Mouse (Mus musculus): ENCODE measurements around the gene Hdac9. TPM values are rescaled to one million over a fixed set of nuclear protein-coding genes. Genes with fewer than 3 reads are reported as not detected.

The Hdac9 gene
- polyA plus RNA-seq (2015; fragmentation: Nextera tagmentation; extraction: Ambion mirVana): 1.4 and 1.6 TPM in 2 replicates

- 41% methylated on average over 1 of the region's 1 CpGs for WGBS (ENCODE audit: insufficient replicate concordance)
- Histone ChIP-seq H3K9ac (ENCODE audit: low read depth, low read length) (no peak within 1 kb of the TSS), H3K27me3 (ENCODE audit: control insufficient read depth, insufficient read depth, low read depth, low read length) (no peaks in the 10 kb centered on the region), H3K4me1 (ENCODE audit: control insufficient read depth, low read depth, low read length) (no peaks in the 10 kb centered on the region), H3K36me3 (ENCODE audit: control insufficient read depth, insufficient read depth) (no peaks in the 10 kb centered on the region), H3K27ac (ENCODE audit: low read length) (no peak within 1 kb of the TSS), H3K4me2 (ENCODE audit: low read depth, low read length) (no peak within 1 kb of the TSS), H3K4me3 (ENCODE audit: low read depth, low read length) (no peak within 1 kb of the TSS), H3K9me3 (replicated peaks; ENCODE audit: control insufficient read depth, low read length) (no peaks in the 10 kb centered on the region)
- no peak for ATAC-seq (ENCODE audit: low read depth)
These were observed at the start of gene Hdac9 for GRCm38 (mm10) chr12:34916995-34917394. Hdac9 (minus strand) TSS chr12:34917095.

- ATAC-seq (ENCODE audit: low read depth): no peak
- Histone ChIP-seq H3K9ac (ENCODE audit: low read depth, low read length) (no peak overlapping the region), H3K4me3 (ENCODE audit: low read depth, low read length) (no peak overlapping the region), H3K27me3 (ENCODE audit: control insufficient read depth, insufficient read depth, low read depth, low read length) (no peaks in the 10 kb centered on the region), H3K4me1 (ENCODE audit: control insufficient read depth, low read depth, low read length) (no peaks in the 10 kb centered on the region), H3K9me3 (replicated peaks; ENCODE audit: control insufficient read depth, low read length) (no peaks in the 10 kb centered on the region), H3K4me2 (ENCODE audit: low read depth, low read length) (no peak overlapping the region), H3K36me3 (ENCODE audit: control insufficient read depth, insufficient read depth) (no peaks in the 10 kb centered on the region), H3K27ac (ENCODE audit: low read length) (no peak overlapping the region)
- WGBS (ENCODE audit: insufficient replicate concordance): 53% methylated on average over 6 of the region's 6 CpGs
These were observed 32.3 kb upstream of the Hdac9 start for GRCm38 (mm10) chr12:34949066-34949706.

GRCm38 (mm10) chr12:34937918-34938317, 21.0 kb upstream of the Hdac9 start:
- Histone ChIP-seq H3K27me3 (ENCODE audit: control insufficient read depth, insufficient read depth, low read depth, low read length) (no peaks in the 10 kb centered on the region), H3K36me3 (ENCODE audit: control insufficient read depth, insufficient read depth) (no peaks in the 10 kb centered on the region), H3K9me3 (replicated peaks; ENCODE audit: control insufficient read depth, low read length) (no peaks in the 10 kb centered on the region), H3K9ac (ENCODE audit: low read depth, low read length) (no peak overlapping the region), H3K4me2 (ENCODE audit: low read depth, low read length) (no peak overlapping the region), H3K27ac (ENCODE audit: low read length) (no peak overlapping the region), H3K4me1 (ENCODE audit: control insufficient read depth, low read depth, low read length) (no peaks in the 10 kb centered on the region), H3K4me3 (ENCODE audit: low read depth, low read length) (no peak overlapping the region)
- WGBS (ENCODE audit: insufficient replicate concordance): 63% methylated on average over 1 of the region's 1 CpGs
- ATAC-seq (ENCODE audit: low read depth): no peak

GRCm38 (mm10) chr12:34908008-34908407, 8.9 kb downstream of the Hdac9 start:
- Histone ChIP-seq H3K36me3 (ENCODE audit: control insufficient read depth, insufficient read depth) (no peaks in the 10 kb centered on the region), H3K4me2 (ENCODE audit: low read depth, low read length) (no peak overlapping the region), H3K4me1 (ENCODE audit: control insufficient read depth, low read depth, low read length) (no peaks in the 10 kb centered on the region), H3K9me3 (replicated peaks; ENCODE audit: control insufficient read depth, low read length) (no peaks in the 10 kb centered on the region), H3K27ac (ENCODE audit: low read length) (no peak overlapping the region), H3K4me3 (ENCODE audit: low read depth, low read length) (no peak overlapping the region), H3K9ac (ENCODE audit: low read depth, low read length) (no peak overlapping the region), H3K27me3 (ENCODE audit: control insufficient read depth, insufficient read depth, low read depth, low read length) (peaks cover 28% of the 10 kb centered on the region)
- 59% methylated on average over 2 of the region's 2 CpGs for WGBS (ENCODE audit: insufficient replicate concordance)
- no peak for ATAC-seq (ENCODE audit: low read depth)

GRCm38 (mm10) chr12:34907506-34907850, 9.4 kb downstream of the Hdac9 start:
- H3K4me2 ChIP-seq (ENCODE audit: low read depth, low read length): peak overlapping the region; percentile 57
- ATAC-seq (ENCODE audit: low read depth): no peak
- no peaks in the 10 kb centered on the region for H3K9me3 ChIP-seq (replicated peaks; ENCODE audit: control insufficient read depth, low read length)
- no peak overlapping the region; the same call in 1 of the 2 replicates for H3K9ac ChIP-seq (ENCODE audit: low read depth, low read length)
- no peaks in the 10 kb centered on the region for H3K4me1 ChIP-seq (ENCODE audit: control insufficient read depth, low read depth, low read length)
- H3K27me3 ChIP-seq (ENCODE audit: control insufficient read depth, insufficient read depth, low read depth, low read length): peaks cover 28% of the 10 kb centered on the region
- peak overlapping the region; percentile 54 for H3K4me3 ChIP-seq (ENCODE audit: low read depth, low read length)
- no peak overlapping the region for H3K27ac ChIP-seq (ENCODE audit: low read length)
- H3K36me3 ChIP-seq (ENCODE audit: control insufficient read depth, insufficient read depth): no peaks in the 10 kb centered on the region
- 2% methylated on average over 10 of the region's 10 CpGs for WGBS (ENCODE audit: insufficient replicate concordance)

GRCm38 (mm10) chr12:34906704-34907505, 10.0 kb downstream of the Hdac9 start:
- Histone ChIP-seq H3K4me2 (ENCODE audit: low read depth, low read length) (peak overlapping the region; percentile 57), H3K27ac (ENCODE audit: low read length) (no peak overlapping the region), H3K27me3 (ENCODE audit: control insufficient read depth, insufficient read depth, low read depth, low read length) (peaks cover 28% of the 10 kb centered on the region), H3K36me3 (ENCODE audit: control insufficient read depth, insufficient read depth) (no peaks in the 10 kb centered on the region), H3K4me3 (ENCODE audit: low read depth, low read length) (peak overlapping the region; percentile 54), H3K4me1 (ENCODE audit: control insufficient read depth, low read depth, low read length) (no peaks in the 10 kb centered on the region), H3K9ac (ENCODE audit: low read depth, low read length) (no peak overlapping the region; the same call in 1 of the 2 replicates), H3K9me3 (replicated peaks; ENCODE audit: control insufficient read depth, low read length) (no peaks in the 10 kb centered on the region)
- no peak for ATAC-seq (ENCODE audit: low read depth)
- 1% methylated on average over 69 of the region's 107 CpGs for WGBS (ENCODE audit: insufficient replicate concordance)

- Histone ChIP-seq H3K4me1 (ENCODE audit: control insufficient read depth, low read depth, low read length) (no peaks in the 10 kb centered on the region), H3K36me3 (ENCODE audit: control insufficient read depth, insufficient read depth) (no peaks in the 10 kb centered on the region), H3K27ac (ENCODE audit: low read length) (no peak overlapping the region), H3K9me3 (replicated peaks; ENCODE audit: control insufficient read depth, low read length) (no peaks in the 10 kb centered on the region), H3K4me3 (ENCODE audit: low read depth, low read length) (peak overlapping the region; percentile 54), H3K9ac (ENCODE audit: low read depth, low read length) (no peak overlapping the region), H3K4me2 (ENCODE audit: low read depth, low read length) (peak overlapping the region; percentile 57), H3K27me3 (ENCODE audit: control insufficient read depth, insufficient read depth, low read depth, low read length) (peaks cover 28% of the 10 kb centered on the region)
- no peak for ATAC-seq (ENCODE audit: low read depth)
- under 1% methylated on average over 10 of the region's 10 CpGs for WGBS (ENCODE audit: insufficient replicate concordance)
These were observed 10.6 kb downstream of the Hdac9 start for GRCm38 (mm10) chr12:34906376-34906703.

- H3K27me3 ChIP-seq (ENCODE audit: control insufficient read depth, insufficient read depth, low read depth, low read length): peaks cover 4% of the 10 kb centered on the region; the same call in 1 of the 2 replicates
- H3K27ac ChIP-seq (ENCODE audit: low read length): no peak overlapping the region
- H3K4me3 ChIP-seq (ENCODE audit: low read depth, low read length): no peak overlapping the region
- H3K36me3 ChIP-seq (ENCODE audit: control insufficient read depth, insufficient read depth): no peaks in the 10 kb centered on the region
- no peak overlapping the region for H3K4me2 ChIP-seq (ENCODE audit: low read depth, low read length)
- WGBS (ENCODE audit: insufficient replicate concordance): 67% methylated on average over 8 of the region's 8 CpGs
- no peaks in the 10 kb centered on the region for H3K4me1 ChIP-seq (ENCODE audit: control insufficient read depth, low read depth, low read length)
- H3K9ac ChIP-seq (ENCODE audit: low read depth, low read length): no peak overlapping the region
- H3K9me3 ChIP-seq (replicated peaks; ENCODE audit: control insufficient read depth, low read length): no peaks in the 10 kb centered on the region
- no peak for ATAC-seq (ENCODE audit: low read depth)
These were observed 16.7 kb downstream of the Hdac9 start for GRCm38 (mm10) chr12:34900241-34900640.

- no peak overlapping the region for H3K4me2 ChIP-seq (ENCODE audit: low read depth, low read length)
- WGBS (ENCODE audit: insufficient replicate concordance): 46% methylated on average over 5 of the region's 5 CpGs
- ATAC-seq (ENCODE audit: low read depth): no peak
- H3K36me3 ChIP-seq (ENCODE audit: control insufficient read depth, insufficient read depth): no peaks in the 10 kb centered on the region
- H3K27ac ChIP-seq (ENCODE audit: low read length): no peak overlapping the region
- H3K9ac ChIP-seq (ENCODE audit: low read depth, low read length): no peak overlapping the region
- no peaks in the 10 kb centered on the region for H3K4me1 ChIP-seq (ENCODE audit: control insufficient read depth, low read depth, low read length)
- no peak overlapping the region for H3K4me3 ChIP-seq (ENCODE audit: low read depth, low read length)
- no peaks in the 10 kb centered on the region for H3K9me3 ChIP-seq (replicated peaks; ENCODE audit: control insufficient read depth, low read length)
- H3K27me3 ChIP-seq (ENCODE audit: control insufficient read depth, insufficient read depth, low read depth, low read length): no peaks in the 10 kb centered on the region
These were observed 22.0 kb downstream of the Hdac9 start for GRCm38 (mm10) chr12:34894867-34895266.

Measured in liver, embryonic 16.5 days (tissue).